Mouse (Mus musculus) thymus, adult 2 months (tissue): ENCODE data around the gene Psmb3. TPM values are rescaled to one million over a fixed set of nuclear protein-coding genes. Genes with fewer than 3 reads are reported as not detected.

Source experiments
- DNase-seq: peaks from one replicate; pipeline ENCODE4 v3.0.0; 2021
- H3K27ac ChIP-seq: fragments of 200-500 bp; 2 replicates; pipeline ENCODE4 v1.5.1; 2012; ENCODE audit warnings: low read length, control low read depth; ENCODE audit not compliant: control insufficient read depth, insufficient read depth
- H3K27me3 ChIP-seq: fragments of 200-500 bp; 2 replicates; pipeline ENCODE4 v1.6.1; 2012; ENCODE audit warnings: mild to moderate bottlenecking, low read length, moderate library complexity, mixed read lengths; ENCODE audit not compliant: control insufficient read depth, insufficient read depth
- H3K36me3 ChIP-seq: fragments of 200-500 bp; 2 replicates; pipeline ENCODE4 v1.6.1; 2012; ENCODE audit warnings: mild to moderate bottlenecking, low read length, moderate library complexity; ENCODE audit not compliant: control insufficient read depth, insufficient read depth
- H3K4me1 ChIP-seq: fragments of 200-500 bp; replicated peaks from 2 replicates; pipeline ENCODE4 v1.6.1; 2012; ENCODE audit warnings: low read length; ENCODE audit not compliant: control insufficient read depth, insufficient read depth
- H3K4me3 ChIP-seq: fragments of 200-500 bp; 2 replicates; pipeline ENCODE4 v1.5.1; 2012; ENCODE audit warnings: mild to moderate bottlenecking, low read length, control low read depth, moderate library complexity; ENCODE audit not compliant: control insufficient read depth, insufficient read depth
- CTCF ChIP-seq: fragments of 200-500 bp; IDR thresholded peaks from 2 replicates; pipeline ENCODE4 v1.5.1; 2012; ENCODE audit warnings: mild to moderate bottlenecking, control low read depth, low read length, moderate library complexity, borderline replicate concordance; ENCODE audit not compliant: control insufficient read depth, poor library complexity, insufficient read depth; ENCODE audit errors: extremely low read depth
- POLR2A ChIP-seq: fragments of 200-500 bp; IDR thresholded peaks from 2 replicates; pipeline ENCODE4 v1.6.1; 2012; ENCODE audit warnings: mild to moderate bottlenecking, low read length, control low read depth, moderate library complexity; ENCODE audit not compliant: control insufficient read depth, poor library complexity, insufficient read depth; ENCODE audit errors: extremely low read depth
- WGBS: fragments of 180-500 bp; shearing (Covaris S2); methylation state at CpG from one replicate; pipeline ENCODE4 v1.1.7; 2018; 5-methylcytosine and 5-hydroxymethylcytosine counted together
- polyA plus RNA-seq: library from polyadenylated mRNA; depleted of rRNA; stranded (reverse); fragments of >200 nt; gene quantifications from 2 replicates; pipeline ENCODE4 v1.2.3, GENCODE M21; 2012

Gene Psmb3
- polyA plus RNA-seq, 1 experiment: 477 TPM

- no peaks in the 10 kb centered on the region for H3K27me3 ChIP-seq
- no peak overlapping the region for H3K4me3 ChIP-seq
- DNase-seq: no peak
- WGBS: 81% methylated on average over 7 of the region's 7 CpGs
- H3K27ac ChIP-seq: peak overlapping the region; percentile 41; the same call in 1 of the 2 replicates
- H3K4me1 ChIP-seq: peaks cover 30% of the 10 kb centered on the region
- peaks cover 8% of the 10 kb centered on the region for H3K36me3 ChIP-seq
- TF ChIP-seq POLR2A (no peak), CTCF (no peak)
Measured at GRCm38 (mm10) chr11:97684766-97685165, 18.4 kb upstream of the Psmb3 start.

GRCm38 (mm10) chr11:97685613-97686321 lies 17.4 kb upstream of the Psmb3 start, which contains the start of gene Cisd3:
Cisd3 (plus strand) TSS chr11:97685826.
- Histone ChIP-seq H3K4me3 (peak within 1 kb of the TSS; percentile 42), H3K36me3 (peaks cover 8% of the 10 kb centered on the region), H3K27ac (peak within 1 kb of the TSS; percentile 41; the same call in 1 of the 2 replicates), H3K27me3 (no peaks in the 10 kb centered on the region), H3K4me1 (peaks cover 30% of the 10 kb centered on the region)
- TF ChIP-seq CTCF (no peak), POLR2A (no peak)
- DNase-seq: peak; percentile 82
- 2% methylated on average over 43 of the region's 43 CpGs for WGBS

GRCm38 (mm10) chr11:97686322-97686908 lies 16.8 kb upstream of the Psmb3 start:
- 90% methylated on average over 11 of the region's 11 CpGs for WGBS
- TF ChIP-seq POLR2A (no peak), CTCF (no peak)
- H3K4me3 ChIP-seq: no peak overlapping the region
- peaks cover 5% of the 10 kb centered on the region for H3K36me3 ChIP-seq
- no peak overlapping the region for H3K27ac ChIP-seq
- no peak for DNase-seq
- no peaks in the 10 kb centered on the region for H3K27me3 ChIP-seq
- peaks cover 30% of the 10 kb centered on the region for H3K4me1 ChIP-seq

GRCm38 (mm10) chr11:97687061-97687460 lies 16.1 kb upstream of the Psmb3 start:
- Histone ChIP-seq H3K27me3 (no peaks in the 10 kb centered on the region), H3K4me3 (no peak overlapping the region), H3K36me3 (no peaks in the 10 kb centered on the region), H3K27ac (no peak overlapping the region), H3K4me1 (peaks cover 30% of the 10 kb centered on the region)
- WGBS: 98% methylated on average over 3 of the region's 3 CpGs
- TF ChIP-seq CTCF (no peak), POLR2A (no peak)
- DNase-seq: no peak

- TF ChIP-seq CTCF (peak; percentile 97), POLR2A (no peak)
- peak; percentile 82 for DNase-seq
Measured at GRCm38 (mm10) chr11:97689861-97690260, 13.3 kb upstream of the Psmb3 start.

GRCm38 (mm10) chr11:97694435-97694834 lies 8.8 kb upstream of the Psmb3 start:
- Histone ChIP-seq H3K4me3 (no peak overlapping the region), H3K27ac (no peak overlapping the region), H3K4me1 (peaks cover 8% of the 10 kb centered on the region), H3K36me3 (no peaks in the 10 kb centered on the region), H3K27me3 (peaks cover 9% of the 10 kb centered on the region; the same call in 1 of the 2 replicates)
- TF ChIP-seq POLR2A: no peak
- TF ChIP-seq CTCF: no peak
- WGBS: 88% methylated on average over 4 of the region's 4 CpGs
- DNase-seq: no peak

More at GRCm38 (mm10) chr11:97689861-97690260, 13.3 kb upstream of the Psmb3 start:
- Histone ChIP-seq H3K27me3 (no peaks in the 10 kb centered on the region), H3K4me3 (no peak overlapping the region), H3K36me3 (no peaks in the 10 kb centered on the region), H3K27ac (no peak overlapping the region), H3K4me1 (peaks cover 13% of the 10 kb centered on the region)
- WGBS: 26% methylated on average over 10 of the region's 10 CpGs
